Mouse (Mus musculus) intestine, postnatal 0 days (tissue): ENCODE results near the gene Pmm2. TPM values are rescaled to one million over a fixed set of nuclear protein-coding genes. Genes with fewer than 3 reads are reported as not detected.

ENCODE experiments used
- ATAC-seq: fragments of 200-750 bp; cut with Nextera tagmentation; 2 replicates; pipeline ENCODE4 v1.8.0; 2017; ENCODE audit warnings: mild to moderate bottlenecking, moderate TSS enrichment, moderate library complexity
- H3K27ac ChIP-seq: fragments of 300-500 bp; sonication (generic); 2 replicates; pipeline ENCODE4 v1.5.1; 2014; ENCODE audit warnings: mild to moderate bottlenecking, low read depth, low read length, moderate library complexity
- H3K27me3 ChIP-seq: fragments of 300-500 bp; sonication (generic); replicated peaks from 2 replicates; pipeline ENCODE4 v1.6.1; 2014; ENCODE audit warnings: low read length, mixed read lengths; ENCODE audit not compliant: control insufficient read depth, insufficient read depth
- H3K36me3 ChIP-seq: fragments of 300-500 bp; sonication (generic); 2 replicates; pipeline ENCODE4 v1.6.1; 2014; ENCODE audit warnings: mild to moderate bottlenecking, moderate library complexity; ENCODE audit not compliant: control insufficient read depth, insufficient read depth
- H3K4me1 ChIP-seq: fragments of 300-500 bp; sonication (generic); replicated peaks from 2 replicates; pipeline ENCODE4 v1.6.1; 2014; ENCODE audit warnings: antibody characterized with exemption, low read length, mixed read lengths; ENCODE audit not compliant: control insufficient read depth, insufficient read depth
- H3K4me2 ChIP-seq: fragments of 300-500 bp; sonication (generic); replicated peaks from 2 replicates; pipeline ENCODE4 v1.6.1; 2014; ENCODE audit warnings: low read depth, mild to moderate bottlenecking, moderate library complexity
- H3K4me3 ChIP-seq: fragments of 300-500 bp; sonication (generic); 2 replicates; pipeline ENCODE4 v1.5.1; 2014; ENCODE audit warnings: low read depth, low read length
- H3K9ac ChIP-seq: fragments of 300-500 bp; sonication (generic); 2 replicates; pipeline ENCODE4 v1.6.1; 2014; ENCODE audit warnings: mild to moderate bottlenecking, low read depth, low read length
- H3K9me3 ChIP-seq: fragments of 300-500 bp; sonication (generic); 2 replicates; pipeline ENCODE4 v1.6.1; 2016; ENCODE audit warnings: mixed run types; ENCODE audit not compliant: control insufficient read depth
- CTCF ChIP-seq: sonication (generic); IDR thresholded peaks from 2 replicates; pipeline ENCODE4 v1.5.1; 2016; ENCODE audit warnings: low read depth, mild to moderate bottlenecking, control low read depth, antibody characterized with exemption, moderate library complexity
- WGBS: fragments of 180-500 bp; shearing (Covaris S2); extraction: QIAGEN DNeasy Blood & Tissue Kit; methylation state at CpG from one replicate; pipeline ENCODE4 v1.1.7; 2014; 5-methylcytosine and 5-hydroxymethylcytosine counted together
- microRNA-seq: library from miRNA; unstranded; fragments of <30 nt; microRNA quantifications from one replicate; pipeline ENCODE4, GENCODE M21; 2016
- polyA plus RNA-seq: library from polyadenylated mRNA; unstranded; fragments of >200 nt; fragmentation: Nextera tagmentation; extraction: Ambion mirVana; gene quantifications from 2 replicates; pipeline ENCODE4 v1.2.1, GENCODE M21; 2015

The Pmm2 gene
- polyA plus RNA-seq, 1 experiment from 2014 or later = 116 TPM

- ATAC-seq = no peak
- Histone ChIP-seq H3K27me3 (no peaks in the 10 kb centered on the region), H3K27ac (no peak overlapping the region), H3K9ac (no peak overlapping the region), H3K36me3 (peaks cover 68% of the 10 kb centered on the region), H3K4me1 (no peaks in the 10 kb centered on the region), H3K4me2 (no peak overlapping the region), H3K4me3 (no peak overlapping the region), H3K9me3 (no peaks in the 10 kb centered on the region)
- 92% methylated on average over 7 of the region's 7 CpGs for WGBS
- TF ChIP-seq CTCF = no peak
Measured at GRCm38 (mm10) chr16:8691206-8691605, 53.7 kb downstream of the Pmm2 start.

GRCm38 (mm10) chr16:8699556-8699955 is 62.1 kb downstream of the Pmm2 start:
- H3K4me3 ChIP-seq = no peak overlapping the region
- H3K9me3 ChIP-seq = no peaks in the 10 kb centered on the region
- no peak for ATAC-seq
- H3K4me2 ChIP-seq = no peak overlapping the region
- no peaks in the 10 kb centered on the region for H3K4me1 ChIP-seq
- H3K27ac ChIP-seq = no peak overlapping the region
- 90% methylated on average over 8 of the region's 8 CpGs for WGBS
- no peaks in the 10 kb centered on the region for H3K27me3 ChIP-seq
- TF ChIP-seq CTCF = no peak
- H3K36me3 ChIP-seq = peaks cover 89% of the 10 kb centered on the region
- H3K9ac ChIP-seq = no peak overlapping the region

- ATAC-seq = no peak
- no peak overlapping the region for H3K27ac ChIP-seq
- 74% methylated on average over 3 of the region's 3 CpGs for WGBS
- H3K9me3 ChIP-seq = no peaks in the 10 kb centered on the region
- H3K9ac ChIP-seq = no peak overlapping the region
- H3K4me3 ChIP-seq = no peak overlapping the region
- no peak for TF ChIP-seq CTCF
- H3K4me2 ChIP-seq = no peak overlapping the region
- no peaks in the 10 kb centered on the region for H3K27me3 ChIP-seq
- H3K4me1 ChIP-seq = no peaks in the 10 kb centered on the region
- H3K36me3 ChIP-seq = peaks cover 88% of the 10 kb centered on the region
Measured at GRCm38 (mm10) chr16:8700586-8700985, 63.1 kb downstream of the Pmm2 start.

GRCm38 (mm10) chr16:8711998-8712397 is 74.5 kb downstream of the Pmm2 start:
- ATAC-seq = no peak
- no peak for TF ChIP-seq CTCF
- no peak overlapping the region for H3K9ac ChIP-seq
- H3K4me1 ChIP-seq = no peaks in the 10 kb centered on the region
- peaks cover 78% of the 10 kb centered on the region for H3K36me3 ChIP-seq
- no peaks in the 10 kb centered on the region for H3K9me3 ChIP-seq
- no peak overlapping the region for H3K4me2 ChIP-seq
- H3K27me3 ChIP-seq = no peaks in the 10 kb centered on the region
- H3K27ac ChIP-seq = no peak overlapping the region
- H3K4me3 ChIP-seq = no peak overlapping the region
- WGBS = 77% methylated on average over 9 of the region's 9 CpGs

Small RNAs within 50 kb of the gene (microRNA-seq; reads per million reads assigned to microRNA genes)
- gene Gm22137 = not detected

Other genes starting within 250 kb of the Pmm2 start
- not detected in 2 replicates for gene Tmem114, start 212.5 kb upstream of the Pmm2 start, polyA plus RNA-seq
- 12.3 and 14.8 TPM in 2 replicates for gene Mettl22, start 166.9 kb upstream of the Pmm2 start, polyA plus RNA-seq
- gene Abat, start 124.2 kb upstream of the Pmm2 start, polyA plus RNA-seq = 30.8 and 31.0 TPM in 2 replicates
- gene Tmem186, start within 50 bp of the Pmm2 start, polyA plus RNA-seq = 9.1 and 9.8 TPM in 2 replicates
- gene Carhsp1, start 34.5 kb downstream of the Pmm2 start, polyA plus RNA-seq = 40.1 and 43.9 TPM in 2 replicates
- gene Gm5767, start 43.1 kb downstream of the Pmm2 start, polyA plus RNA-seq = 0.22 TPM in 1 of 2 replicates, not detected in the other
- 16.3 and 19.7 TPM in 2 replicates for gene Usp7, start 154.6 kb downstream of the Pmm2 start, polyA plus RNA-seq
- gene 1810013L24Rik, start 192.4 kb downstream of the Pmm2 start, polyA plus RNA-seq = 14.3 and 15.1 TPM in 2 replicates